Mouse (Mus musculus) kidney, embryonic 16.5 days (tissue): ENCODE results near the gene Dhrs9. TPM values are rescaled to one million over a fixed set of nuclear protein-coding genes. Genes with fewer than 3 reads are reported as not detected.

Experiments
- ATAC-seq: fragments of 200-750 bp; cut with Nextera tagmentation; 2 replicates; pipeline ENCODE4 v1.8.0; 2017; ENCODE audit warnings: moderate TSS enrichment; ENCODE audit not compliant: low FRiP score, low TSS enrichment
- H3K27ac ChIP-seq: fragments of 300-500 bp; sonication (generic); 2 replicates; pipeline ENCODE4 v1.5.1; 2014; ENCODE audit warnings: low read length
- H3K27me3 ChIP-seq: fragments of 300-500 bp; sonication (generic); 2 replicates; pipeline ENCODE4 v1.6.1; 2014; ENCODE audit warnings: low read length, control low read depth, mixed read lengths; ENCODE audit not compliant: insufficient read depth
- H3K36me3 ChIP-seq: fragments of 300-500 bp; sonication (generic); 2 replicates; pipeline ENCODE4 v1.6.1; 2014; ENCODE audit warnings: low read length, control low read depth, mixed read lengths; ENCODE audit not compliant: insufficient read depth
- H3K4me1 ChIP-seq: fragments of 300-500 bp; sonication (generic); 2 replicates; pipeline ENCODE4 v1.6.1; 2014; ENCODE audit warnings: low read length, control low read depth, mixed read lengths; ENCODE audit not compliant: insufficient read depth
- H3K4me2 ChIP-seq: fragments of 300-500 bp; sonication (generic); replicated peaks from 2 replicates; pipeline ENCODE4 v1.6.1; 2014; ENCODE audit warnings: low read depth, low read length
- H3K4me3 ChIP-seq: fragments of 300-500 bp; sonication (generic); 2 replicates; pipeline ENCODE4 v1.5.1; 2014; ENCODE audit warnings: mild to moderate bottlenecking, low read length
- H3K9ac ChIP-seq: fragments of 300-500 bp; sonication (generic); replicated peaks from 2 replicates; pipeline ENCODE4 v1.6.1; 2014; ENCODE audit warnings: low read length
- H3K9me3 ChIP-seq: fragments of 300-500 bp; sonication (generic); 2 replicates; pipeline ENCODE4 v1.6.1; 2016; ENCODE audit warnings: low read length, control low read depth
- WGBS: fragments of 180-500 bp; shearing (Covaris S2); extraction: QIAGEN DNeasy Blood & Tissue Kit; methylation state at CpG from one replicate; pipeline ENCODE4 v1.1.7; 2014; 5-methylcytosine and 5-hydroxymethylcytosine counted together
- polyA plus RNA-seq: library from polyadenylated mRNA; unstranded; fragments of >200 nt; fragmentation: Nextera tagmentation; extraction: Ambion mirVana; gene quantifications from 2 replicates; pipeline ENCODE4 v1.2.1, GENCODE M21; 2015

Gene Dhrs9
- polyA plus RNA-seq, 1 experiment from 2014 or later, result not detected

DNA sequence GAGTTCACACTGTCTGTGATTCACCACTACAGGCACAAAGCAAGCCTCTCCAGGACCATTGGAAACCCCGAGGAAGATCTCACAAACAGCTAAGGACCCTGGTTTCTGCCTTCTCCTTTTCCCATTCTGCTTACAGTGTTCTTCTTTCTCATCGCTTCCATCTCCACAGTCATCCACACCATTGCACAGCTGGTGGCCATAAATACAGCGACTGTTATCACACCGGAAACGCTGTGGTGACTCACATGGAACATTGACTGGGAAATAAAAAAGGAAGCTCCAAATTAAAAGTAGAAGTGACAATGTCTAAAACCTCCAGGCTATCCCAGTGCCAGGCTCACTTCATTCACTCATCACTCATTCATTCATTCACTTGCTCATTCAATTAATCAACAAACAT, 70.9 kb downstream of the Dhrs9 start:
- Histone ChIP-seq H3K27me3 (no peaks in the 10 kb centered on the region), H3K36me3 (no peaks in the 10 kb centered on the region), H3K9ac (no peak overlapping the region), H3K4me2 (no peak overlapping the region), H3K9me3 (no peaks in the 10 kb centered on the region), H3K27ac (no peak overlapping the region), H3K4me3 (no peak overlapping the region), H3K4me1 (no peaks in the 10 kb centered on the region)
- ATAC-seq, result no peak
- 49% methylated on average over 5 of the region's 5 CpGs for WGBS

Other genes with a start within 250 kb of the Dhrs9 start
- gene Nostrin, start 244.6 kb upstream of the Dhrs9 start, polyA plus RNA-seq, result 4.7 and 7.1 TPM in 2 replicates
- gene Spc25, start 174.3 kb upstream of the Dhrs9 start, polyA plus RNA-seq, result 241 and 247 TPM in 2 replicates
- 3.1 and 4.2 TPM in 2 replicates for gene G6pc2, start 169.4 kb upstream of the Dhrs9 start, polyA plus RNA-seq
- gene Abcb11, start 37.8 kb upstream of the Dhrs9 start, polyA plus RNA-seq, result 0.06 TPM in 1 of 2 replicates, not detected in the other
- gene Lrp2, start 205.6 kb downstream of the Dhrs9 start, polyA plus RNA-seq, result 21.4 and 23.0 TPM in 2 replicates